Mouse (Mus musculus): ENCODE measurements at regions not wholly inside any gene's neighbourhood (a gene's known extent, or its start where the extent isn't known, plus 50 kb on each side); places are given as distances from the start of the nearest gene placed in this dataset.
"Not testable (repeated sequence)": the region's sequence is repeated elsewhere in the genome, so short reads cannot be mapped to it uniquely, and the experiment has no call there.

GRCm38 (mm10) chr6:68771507-68771906 is 1235.9 kb upstream of the Tacstd2 start:
- ATAC-seq (ENCODE audit: low FRiP score, low TSS enrichment): no peak
- no peaks in the 10 kb centered on the region for H3K9me3 ChIP-seq (ENCODE audit: control insufficient read depth, low read length)

GRCm38 (mm10) chr6:68750451-68750850 is 1214.9 kb upstream of the Tacstd2 start:
- no peak overlapping the region for H3K27ac ChIP-seq (replicated peaks)
- H3K4me1 ChIP-seq (replicated peaks; ENCODE audit: control insufficient read depth, insufficient read depth): no peaks in the 10 kb centered on the region
- DNase-seq (ENCODE audit: low spot score): no peak
- no peak for ATAC-seq (ENCODE audit: low FRiP score, low TSS enrichment)
- H3K4me3 ChIP-seq (ENCODE audit: low read depth, low read length): no peak overlapping the region
- no peaks in the 10 kb centered on the region for H3K9me3 ChIP-seq (ENCODE audit: control insufficient read depth, low read length)
- H3K9ac ChIP-seq (ENCODE audit: low read length): no peak overlapping the region
- H3K4me2 ChIP-seq (replicated peaks; ENCODE audit: low read depth): no peak overlapping the region
- TF ChIP-seq EP300 (optimal IDR thresholded peaks at IDR 0.05): no peak
- TF ChIP-seq CTCF (IDR thresholded peaks at IDR 0.05; ENCODE audit: low read depth): no peak
- H3K27me3 ChIP-seq (ENCODE audit: control insufficient read depth, insufficient read depth, low read length): no peaks in the 10 kb centered on the region
- H3K36me3 ChIP-seq (ENCODE audit: control insufficient read depth, insufficient read depth, low read length): no peaks in the 10 kb centered on the region
- 93% methylated on average over 1 of the region's 1 CpGs for WGBS

More at GRCm38 (mm10) chr6:68771507-68771906, 1235.9 kb upstream of the Tacstd2 start:
- H3K4me1 ChIP-seq (replicated peaks; ENCODE audit: control insufficient read depth, insufficient read depth): no peaks in the 10 kb centered on the region
- no peak for DNase-seq (ENCODE audit: low spot score)
- H3K4me3 ChIP-seq (ENCODE audit: low read depth, low read length): no peak overlapping the region
- H3K27me3 ChIP-seq (ENCODE audit: control insufficient read depth, insufficient read depth, low read length): no peaks in the 10 kb centered on the region
- H3K36me3 ChIP-seq (ENCODE audit: control insufficient read depth, insufficient read depth, low read length): no peaks in the 10 kb centered on the region
- H3K27ac ChIP-seq (replicated peaks): no peak overlapping the region
- H3K9ac ChIP-seq (ENCODE audit: low read length): no peak overlapping the region
- TF ChIP-seq EP300 (optimal IDR thresholded peaks at IDR 0.05) (no peak), CTCF (IDR thresholded peaks at IDR 0.05; ENCODE audit: low read depth) (no peak)
- no peak overlapping the region for H3K4me2 ChIP-seq (replicated peaks; ENCODE audit: low read depth)
- 68% methylated on average over 2 of the region's 2 CpGs for WGBS

- WGBS: 72% methylated on average over 3 of the region's 3 CpGs
- DNase-seq (ENCODE audit: low spot score) (no peak), ATAC-seq (ENCODE audit: low FRiP score, low TSS enrichment) (no peak)
- Histone ChIP-seq H3K36me3 (ENCODE audit: control insufficient read depth, insufficient read depth, low read length) (no peaks in the 10 kb centered on the region), H3K4me3 (ENCODE audit: low read depth, low read length) (no peak overlapping the region), H3K27ac (replicated peaks) (no peak overlapping the region), H3K9me3 (ENCODE audit: control insufficient read depth, low read length) (no peaks in the 10 kb centered on the region), H3K4me1 (replicated peaks; ENCODE audit: control insufficient read depth, insufficient read depth) (no peaks in the 10 kb centered on the region), H3K4me2 (replicated peaks; ENCODE audit: low read depth) (no peak overlapping the region), H3K27me3 (ENCODE audit: control insufficient read depth, insufficient read depth, low read length) (no peaks in the 10 kb centered on the region), H3K9ac (ENCODE audit: low read length) (no peak overlapping the region)
- TF ChIP-seq EP300 (optimal IDR thresholded peaks at IDR 0.05) (no peak), CTCF (IDR thresholded peaks at IDR 0.05; ENCODE audit: low read depth) (no peak)
Measured at GRCm38 (mm10) chr6:68749699-68750098, 1214.1 kb upstream of the Tacstd2 start.

- Histone ChIP-seq H3K27me3 (ENCODE audit: control insufficient read depth, insufficient read depth, low read length) (no peaks in the 10 kb centered on the region), H3K9ac (ENCODE audit: low read length) (no peak overlapping the region)
- ATAC-seq (ENCODE audit: low FRiP score, low TSS enrichment): no peak
Measured at GRCm38 (mm10) chr6:68738573-68738972, 1203.0 kb upstream of the Tacstd2 start.

GRCm38 (mm10) chr6:68736647-68737046 is 1201.1 kb upstream of the Tacstd2 start:
- Histone ChIP-seq H3K27me3 (ENCODE audit: control insufficient read depth, insufficient read depth, low read length) (no peaks in the 10 kb centered on the region), H3K36me3 (ENCODE audit: control insufficient read depth, insufficient read depth, low read length) (no peaks in the 10 kb centered on the region), H3K4me2 (replicated peaks; ENCODE audit: low read depth) (no peak overlapping the region), H3K9ac (ENCODE audit: low read length) (no peak overlapping the region), H3K4me3 (ENCODE audit: low read depth, low read length) (no peak overlapping the region), H3K9me3 (ENCODE audit: control insufficient read depth, low read length) (no peaks in the 10 kb centered on the region), H3K4me1 (replicated peaks; ENCODE audit: control insufficient read depth, insufficient read depth) (no peaks in the 10 kb centered on the region), H3K27ac (replicated peaks) (no peak overlapping the region)
- TF ChIP-seq CTCF (IDR thresholded peaks at IDR 0.05; ENCODE audit: low read depth): no peak
- TF ChIP-seq EP300 (optimal IDR thresholded peaks at IDR 0.05): no peak
- DNase-seq (ENCODE audit: low spot score): no peak
- WGBS: 87% methylated on average over 3 of the region's 3 CpGs
- ATAC-seq (ENCODE audit: low FRiP score, low TSS enrichment): no peak

More at GRCm38 (mm10) chr6:68738573-68738972, 1203.0 kb upstream of the Tacstd2 start:
- no peak for DNase-seq (ENCODE audit: low spot score)
- H3K4me1 ChIP-seq (replicated peaks; ENCODE audit: control insufficient read depth, insufficient read depth): no peaks in the 10 kb centered on the region
- H3K4me3 ChIP-seq (ENCODE audit: low read depth, low read length): no peak overlapping the region
- H3K9me3 ChIP-seq (ENCODE audit: control insufficient read depth, low read length): no peaks in the 10 kb centered on the region
- H3K4me2 ChIP-seq (replicated peaks; ENCODE audit: low read depth): no peak overlapping the region
- TF ChIP-seq CTCF (IDR thresholded peaks at IDR 0.05; ENCODE audit: low read depth): no peak
- no peak for TF ChIP-seq EP300 (optimal IDR thresholded peaks at IDR 0.05)
- H3K27ac ChIP-seq (replicated peaks): no peak overlapping the region
- H3K36me3 ChIP-seq (ENCODE audit: control insufficient read depth, insufficient read depth, low read length): no peaks in the 10 kb centered on the region

- H3K4me2 ChIP-seq (replicated peaks; ENCODE audit: low read depth): no peak overlapping the region
- H3K36me3 ChIP-seq (ENCODE audit: control insufficient read depth, insufficient read depth, low read length): no peaks in the 10 kb centered on the region
- H3K4me1 ChIP-seq (replicated peaks; ENCODE audit: control insufficient read depth, insufficient read depth): no peaks in the 10 kb centered on the region
- no peak for DNase-seq (ENCODE audit: low spot score)
- H3K4me3 ChIP-seq (ENCODE audit: low read depth, low read length): no peak overlapping the region
- no peak overlapping the region for H3K27ac ChIP-seq (replicated peaks)
- ATAC-seq (ENCODE audit: low FRiP score, low TSS enrichment): no peak
- H3K9ac ChIP-seq (ENCODE audit: low read length): no peak overlapping the region
- H3K27me3 ChIP-seq (ENCODE audit: control insufficient read depth, insufficient read depth, low read length): no peaks in the 10 kb centered on the region
- no peak for TF ChIP-seq EP300 (optimal IDR thresholded peaks at IDR 0.05)
- H3K9me3 ChIP-seq (ENCODE audit: control insufficient read depth, low read length): no peaks in the 10 kb centered on the region
Measured at GRCm38 (mm10) chr6:68736068-68736467, 1200.5 kb upstream of the Tacstd2 start.

GRCm38 (mm10) chr6:68711084-68711483 is 1175.5 kb upstream of the Tacstd2 start:
- not testable (repeated sequence) for DNase-seq (ENCODE audit: low spot score); H3K27ac ChIP-seq (replicated peaks); H3K9ac ChIP-seq (ENCODE audit: low read length); H3K4me1 ChIP-seq (replicated peaks; ENCODE audit: control insufficient read depth, insufficient read depth); H3K36me3 ChIP-seq (ENCODE audit: control insufficient read depth, insufficient read depth, low read length); ATAC-seq (ENCODE audit: low FRiP score, low TSS enrichment); H3K4me3 ChIP-seq (ENCODE audit: low read depth, low read length); H3K4me2 ChIP-seq (replicated peaks; ENCODE audit: low read depth); H3K27me3 ChIP-seq (ENCODE audit: control insufficient read depth, insufficient read depth, low read length); H3K9me3 ChIP-seq (ENCODE audit: control insufficient read depth, low read length)
- 77% methylated on average over 1 of the region's 1 CpGs for WGBS

GRCm38 (mm10) chr6:68704291-68704800 is 1168.8 kb upstream of the Tacstd2 start:
- not testable (repeated sequence) for H3K4me2 ChIP-seq (replicated peaks; ENCODE audit: low read depth); H3K9me3 ChIP-seq (ENCODE audit: control insufficient read depth, low read length); ATAC-seq (ENCODE audit: low FRiP score, low TSS enrichment); H3K9ac ChIP-seq (ENCODE audit: low read length); DNase-seq (ENCODE audit: low spot score); H3K27ac ChIP-seq (replicated peaks); H3K27me3 ChIP-seq (ENCODE audit: control insufficient read depth, insufficient read depth, low read length); H3K4me3 ChIP-seq (ENCODE audit: low read depth, low read length); H3K4me1 ChIP-seq (replicated peaks; ENCODE audit: control insufficient read depth, insufficient read depth); H3K36me3 ChIP-seq (ENCODE audit: control insufficient read depth, insufficient read depth, low read length)

- not testable (repeated sequence) for H3K27me3 ChIP-seq (ENCODE audit: control insufficient read depth, insufficient read depth, low read length); H3K9me3 ChIP-seq (ENCODE audit: control insufficient read depth, low read length); ATAC-seq (ENCODE audit: low FRiP score, low TSS enrichment); H3K4me2 ChIP-seq (replicated peaks; ENCODE audit: low read depth); H3K9ac ChIP-seq (ENCODE audit: low read length); H3K27ac ChIP-seq (replicated peaks); DNase-seq (ENCODE audit: low spot score); H3K4me1 ChIP-seq (replicated peaks; ENCODE audit: control insufficient read depth, insufficient read depth); H3K36me3 ChIP-seq (ENCODE audit: control insufficient read depth, insufficient read depth, low read length); H3K4me3 ChIP-seq (ENCODE audit: low read depth, low read length)
Measured at GRCm38 (mm10) chr6:68680792-68681110, 1145.2 kb upstream of the Tacstd2 start.

Measured in stomach, postnatal 0 days (tissue).